Mouse (Mus musculus) liver (tissue): ENCODE measurements at regions not wholly inside any gene's neighbourhood (a gene's known extent, or its start where the extent isn't known, plus 50 kb on each side); places are given as distances from the start of the nearest gene placed in this dataset.

Source experiments
- DNase-seq: peaks from one replicate; pipeline ENCODE4 v3.0.0-alpha.2; 2020; ENCODE audit warnings: mixed read lengths

- no peak for DNase-seq
Measured at GRCm38 (mm10) chr3:115590716-115591115, 124.2 kb downstream of the S1pr1 start.

- no peak for DNase-seq
Measured at GRCm38 (mm10) chr3:115588585-115588984, 126.3 kb downstream of the S1pr1 start.

GRCm38 (mm10) chr3:115580131-115580932 lies 134.5 kb downstream of the S1pr1 start:
- DNase-seq: no peak

GRCm38 (mm10) chr3:115575371-115575770 lies 139.5 kb downstream of the S1pr1 start:
- no peak for DNase-seq

GRCm38 (mm10) chr3:115562735-115563134 lies 152.1 kb downstream of the S1pr1 start:
- DNase-seq: no peak

GRCm38 (mm10) chr3:115554809-115555708 lies 159.8 kb downstream of the S1pr1 start:
- no peak for DNase-seq

GRCm38 (mm10) chr3:115553848-115554515 lies 160.9 kb downstream of the S1pr1 start:
- DNase-seq: no peak

- no peak for DNase-seq
Measured at GRCm38 (mm10) chr3:115541789-115542188, 173.1 kb downstream of the S1pr1 start.

GRCm38 (mm10) chr3:115538355-115538754 lies 176.5 kb downstream of the S1pr1 start:
- DNase-seq: no peak

GRCm38 (mm10) chr3:115532141-115532735 lies 182.6 kb downstream of the S1pr1 start:
- no peak for DNase-seq

- DNase-seq: no peak
Measured at GRCm38 (mm10) chr3:115530441-115530840, 184.4 kb downstream of the S1pr1 start.

GRCm38 (mm10) chr3:115529918-115530317 lies 185.0 kb downstream of the S1pr1 start:
- DNase-seq: no peak

- DNase-seq: no peak
Measured at GRCm38 (mm10) chr3:115523515-115523914, 191.4 kb downstream of the S1pr1 start.

- DNase-seq: no peak
Measured at GRCm38 (mm10) chr3:115515645-115516044, 199.2 kb downstream of the S1pr1 start.

- no peak for DNase-seq
Measured at GRCm38 (mm10) chr3:115509658-115510057, 205.2 kb downstream of the S1pr1 start.

GRCm38 (mm10) chr3:115497420-115497819 lies 217.5 kb downstream of the S1pr1 start:
- no peak for DNase-seq

- no peak for DNase-seq
Measured at GRCm38 (mm10) chr3:115496110-115496509, 218.8 kb downstream of the S1pr1 start.

GRCm38 (mm10) chr3:115495692-115496091 lies 219.2 kb downstream of the S1pr1 start:
- no peak for DNase-seq

GRCm38 (mm10) chr3:115468980-115469379 lies 245.9 kb downstream of the S1pr1 start:
- no peak for DNase-seq

GRCm38 (mm10) chr3:115467850-115468249 lies 247.0 kb downstream of the S1pr1 start:
- no peak for DNase-seq

- DNase-seq: no peak
Measured at GRCm38 (mm10) chr3:115462623-115463022, 252.2 kb downstream of the S1pr1 start.
